Mouse (Mus musculus) mouse embryonic stem cell (cell line): Measurements from ENCODE around the gene Mob3a.
"Not testable (repeated sequence)": the region's sequence is repeated elsewhere in the genome, so short reads cannot be mapped to it uniquely, and the experiment has no call there.

ENCODE experiments used
- in situ Hi-C, 2 experiments: fragments of 300-500 bp; cut with MboI; formaldehyde crosslinking; loops; 1 replicate in 1 of 2; 3 replicates in 1 of 2; pipeline ENCODE4 v1.14.3; 2019 to 2020; ENCODE audit warnings: low sequenced_read_pairs in 2 of 2, low pct_unique_long_range_greater_than_20kb in 1 of 2, mixed read lengths in 1 of 2; ENCODE audit not compliant: unreplicated experiment in 1 of 2

Mob3a gene

GRCm38 (mm10) chr10:80654866-80655265 is 46.9 kb downstream of the Mob3a start:
- in situ Hi-C loops, result no loop called here

GRCm38 (mm10) chr10:80653156-80653720 is 48.5 kb downstream of the Mob3a start:
- in situ Hi-C loops, result no loop called here

GRCm38 (mm10) chr10:80650392-80650791 is 51.4 kb downstream of the Mob3a start:
- in situ Hi-C loops, result no loop called here

GRCm38 (mm10) chr10:80649910-80650309 is 51.9 kb downstream of the Mob3a start:
- in situ Hi-C loops, result not testable (repeated sequence)

- in situ Hi-C loops, result no loop called here
These were observed 54.8 kb downstream of the Mob3a start for GRCm38 (mm10) chr10:80646936-80647335.

GRCm38 (mm10) chr10:80635345-80635744 is 66.4 kb downstream of the Mob3a start:
- in situ Hi-C loops, result no loop called here
